Mouse (Mus musculus) liver, adult 2 months (tissue): ENCODE measurements around the gene Ccdc60.

ENCODE experiments used
- CTCF ChIP-seq: fragments of 200-500 bp; IDR thresholded peaks from 2 replicates; pipeline ENCODE4 v1.5.1; 2011; ENCODE audit warnings: low read depth, low read length, control low read depth
- POLR2A ChIP-seq: fragments of 200-500 bp; IDR thresholded peaks from 2 replicates; pipeline ENCODE4 v1.6.1; 2011; ENCODE audit warnings: low read length, control low read depth; ENCODE audit not compliant: insufficient read depth; ENCODE audit errors: extremely low read depth

DNA sequence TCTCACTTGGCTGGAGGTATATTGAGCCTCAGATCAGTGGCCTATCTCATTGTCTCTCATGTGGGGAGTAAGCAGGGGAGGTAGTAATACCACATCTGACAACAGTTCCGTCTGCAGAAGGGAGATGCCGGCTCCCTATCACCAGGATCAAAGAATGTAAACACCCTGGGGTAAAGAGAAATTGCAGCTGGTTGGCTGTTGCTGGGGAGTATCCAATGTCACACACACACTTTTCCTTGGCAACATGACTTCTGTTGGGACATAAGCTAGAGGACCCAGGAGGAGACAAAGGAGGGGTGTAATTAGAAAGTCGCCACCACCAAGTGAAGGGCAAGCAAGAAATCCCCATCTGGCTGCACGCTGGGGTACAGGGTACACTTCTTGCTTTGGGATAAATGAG is 172.7 kb downstream of the Ccdc60 start:
- TF ChIP-seq CTCF (no peak), POLR2A (no peak)
